Mouse (Mus musculus) stomach, embryonic 16.5 days (tissue): ENCODE measurements at regions not wholly inside any gene's neighbourhood (a gene's known extent, or its start where the extent isn't known, plus 50 kb on each side); places are given as distances from the start of the nearest gene placed in this dataset.

Source experiments
- ATAC-seq: fragments of 200-750 bp; cut with Nextera tagmentation; 2 replicates; pipeline ENCODE4 v1.8.0; 2017; ENCODE audit warnings: moderate number of reproducible peaks, moderate TSS enrichment; ENCODE audit not compliant: insufficient read depth, low FRiP score
- H3K27ac ChIP-seq: fragments of 300-500 bp; sonication (generic); 2 replicates; pipeline ENCODE4 v1.5.1; 2014; ENCODE audit warnings: low read length
- H3K27me3 ChIP-seq: fragments of 300-500 bp; sonication (generic); 2 replicates; pipeline ENCODE4 v1.6.1; 2014; ENCODE audit warnings: low read length, control low read depth, mixed read lengths; ENCODE audit not compliant: control insufficient read depth, insufficient read depth
- H3K36me3 ChIP-seq: fragments of 300-500 bp; sonication (generic); 2 replicates; pipeline ENCODE4 v1.6.1; 2014; ENCODE audit warnings: low read length; ENCODE audit not compliant: control insufficient read depth, insufficient read depth
- H3K4me1 ChIP-seq: fragments of 300-500 bp; sonication (generic); 2 replicates; pipeline ENCODE4 v1.6.1; 2014; ENCODE audit warnings: low read length, control low read depth, mixed read lengths; ENCODE audit not compliant: control insufficient read depth, insufficient read depth
- H3K4me2 ChIP-seq: fragments of 300-500 bp; sonication (generic); 2 replicates; pipeline ENCODE4 v1.6.1; 2014; ENCODE audit warnings: low read depth, low read length, mixed read lengths
- H3K4me3 ChIP-seq: fragments of 300-500 bp; sonication (generic); replicated peaks from 2 replicates; pipeline ENCODE4 v1.5.1; 2014; ENCODE audit warnings: mild to moderate bottlenecking, low read length
- H3K9ac ChIP-seq: fragments of 300-500 bp; sonication (generic); 2 replicates; pipeline ENCODE4 v1.6.1; 2014; ENCODE audit warnings: low read length
- H3K9me3 ChIP-seq: fragments of 300-500 bp; sonication (generic); replicated peaks from 2 replicates; pipeline ENCODE4 v1.6.1; 2016; ENCODE audit warnings: low read length, control low read depth; ENCODE audit not compliant: control insufficient read depth
- WGBS: fragments of 180-500 bp; shearing (Covaris S2); extraction: QIAGEN DNeasy Blood & Tissue Kit; methylation state at CpG from one replicate; pipeline ENCODE4 v1.1.7; 2014; 5-methylcytosine and 5-hydroxymethylcytosine counted together

GRCm38 (mm10) chr1:183905345-183906142 lies 107.6 kb upstream of the Dusp10 start:
- WGBS = 73% methylated on average over 11 of the region's 11 CpGs
- no peak for ATAC-seq
- Histone ChIP-seq H3K27me3 (no peaks in the 10 kb centered on the region), H3K27ac (no peak overlapping the region), H3K36me3 (no peaks in the 10 kb centered on the region), H3K9ac (no peak overlapping the region), H3K9me3 (no peaks in the 10 kb centered on the region), H3K4me2 (no peak overlapping the region), H3K4me1 (no peaks in the 10 kb centered on the region), H3K4me3 (no peak overlapping the region)

- 0 out of 2 replicates have a peak, but pooled peaks cover 3% of the 10 kb centered on the region for H3K9me3 ChIP-seq
- WGBS = 71% methylated on average over 3 of the region's 3 CpGs
These were observed 95.4 kb upstream of the Dusp10 start for GRCm38 (mm10) chr1:183917656-183918055.

DNA sequence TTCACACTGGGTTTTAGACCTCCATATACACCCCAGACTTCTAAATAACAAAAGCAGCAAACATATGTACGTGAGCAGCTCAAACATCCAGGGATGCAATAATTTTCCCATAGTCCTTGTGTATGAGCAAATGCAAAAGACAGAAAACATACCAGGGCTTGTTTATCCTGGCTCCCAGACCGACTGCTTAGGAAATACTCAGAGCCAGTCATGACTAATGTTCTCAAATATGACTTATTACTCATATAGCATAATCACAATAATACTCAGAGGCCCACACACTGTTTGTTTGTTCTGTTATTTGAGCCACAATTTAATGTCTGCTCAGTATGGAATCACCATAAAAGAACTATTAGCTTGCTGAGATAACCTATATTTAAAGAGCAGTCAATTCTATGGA lies 91.8 kb upstream of the Dusp10 start:
- Histone ChIP-seq H3K4me3 (no peak overlapping the region), H3K9me3 (0 out of 2 replicates have a peak, but pooled peaks cover 3% of the 10 kb centered on the region), H3K27ac (no peak overlapping the region), H3K4me1 (no peaks in the 10 kb centered on the region), H3K9ac (no peak overlapping the region), H3K4me2 (no peak overlapping the region), H3K27me3 (no peaks in the 10 kb centered on the region), H3K36me3 (no peaks in the 10 kb centered on the region)
- WGBS = 42% methylated on average over 2 of the region's 2 CpGs
- no peak for ATAC-seq

More at GRCm38 (mm10) chr1:183917656-183918055, 95.4 kb upstream of the Dusp10 start:
- no peak overlapping the region for H3K27ac ChIP-seq
- no peak overlapping the region for H3K4me2 ChIP-seq
- no peak overlapping the region for H3K4me3 ChIP-seq
- no peak overlapping the region for H3K9ac ChIP-seq
- no peaks in the 10 kb centered on the region for H3K27me3 ChIP-seq
- ATAC-seq = no peak
- no peaks in the 10 kb centered on the region for H3K4me1 ChIP-seq
- H3K36me3 ChIP-seq = no peaks in the 10 kb centered on the region

GRCm38 (mm10) chr1:183928539-183928938 lies 84.6 kb upstream of the Dusp10 start:
- Histone ChIP-seq H3K4me2 (no peak overlapping the region), H3K36me3 (no peaks in the 10 kb centered on the region), H3K27me3 (no peaks in the 10 kb centered on the region), H3K4me1 (0 out of 2 replicates have a peak, but pooled peaks cover 2% of the 10 kb centered on the region), H3K9me3 (no peaks in the 10 kb centered on the region), H3K27ac (no peak overlapping the region), H3K4me3 (no peak overlapping the region), H3K9ac (no peak overlapping the region)
- no peak for ATAC-seq
- WGBS = 80% methylated on average over 4 of the region's 4 CpGs

DNA sequence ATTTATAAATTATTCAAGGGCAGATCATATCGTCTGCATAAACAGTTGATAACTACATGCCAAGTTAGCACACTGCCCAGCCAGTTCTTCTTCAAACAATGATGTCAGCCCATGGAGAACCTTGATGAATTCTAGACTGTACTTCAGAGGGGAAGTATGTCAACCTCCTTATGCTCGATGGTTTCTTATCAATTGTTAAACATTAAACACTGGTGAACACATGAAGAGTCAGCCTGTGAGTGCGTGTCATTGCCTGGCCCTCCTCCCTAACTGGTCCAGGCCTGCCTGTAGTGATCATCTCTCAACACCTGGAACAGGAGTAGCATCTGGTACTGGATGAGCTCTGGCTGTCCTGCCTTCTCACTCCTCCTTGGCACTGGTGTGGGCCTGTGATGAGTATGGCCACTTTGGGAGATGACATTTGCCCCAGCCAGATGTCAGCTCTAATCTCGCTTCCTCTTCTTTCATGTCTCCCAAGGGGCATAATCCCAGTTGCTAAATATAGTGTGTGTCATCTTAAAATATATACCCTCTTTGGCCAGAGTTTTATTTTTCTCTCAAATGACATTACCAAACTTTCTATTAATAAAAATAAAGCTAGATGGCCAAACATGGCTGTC lies 82.6 kb upstream of the Dusp10 start:
- Histone ChIP-seq H3K36me3 (no peaks in the 10 kb centered on the region), H3K4me2 (no peak overlapping the region), H3K9me3 (no peaks in the 10 kb centered on the region), H3K27me3 (no peaks in the 10 kb centered on the region), H3K9ac (no peak overlapping the region), H3K27ac (no peak overlapping the region), H3K4me3 (no peak overlapping the region), H3K4me1 (0 out of 2 replicates have a peak, but pooled peaks cover 2% of the 10 kb centered on the region)
- 68% methylated on average over 4 of the region's 4 CpGs for WGBS
- ATAC-seq = no peak

GRCm38 (mm10) chr1:183931141-183931540 lies 82.0 kb upstream of the Dusp10 start:
- Histone ChIP-seq H3K4me1 (0 out of 2 replicates have a peak, but pooled peaks cover 2% of the 10 kb centered on the region), H3K4me3 (no peak overlapping the region), H3K27ac (no peak overlapping the region), H3K9ac (no peak overlapping the region), H3K9me3 (no peaks in the 10 kb centered on the region), H3K36me3 (no peaks in the 10 kb centered on the region), H3K27me3 (no peaks in the 10 kb centered on the region), H3K4me2 (no peak overlapping the region)
- ATAC-seq = no peak
- WGBS = 56% methylated on average over 3 of the region's 3 CpGs

- no peak overlapping the region for H3K4me3 ChIP-seq
- no peaks in the 10 kb centered on the region for H3K9me3 ChIP-seq
- H3K27me3 ChIP-seq = no peaks in the 10 kb centered on the region
- no peaks in the 10 kb centered on the region for H3K36me3 ChIP-seq
- no peak overlapping the region for H3K9ac ChIP-seq
- H3K4me1 ChIP-seq = 0 out of 2 replicates have a peak, but pooled peaks cover 2% of the 10 kb centered on the region
- 42% methylated on average over 2 of the region's 2 CpGs for WGBS
- ATAC-seq = no peak
- H3K27ac ChIP-seq = no peak overlapping the region
- no peak overlapping the region for H3K4me2 ChIP-seq
These were observed 79.3 kb upstream of the Dusp10 start for GRCm38 (mm10) chr1:183933845-183934244.

DNA sequence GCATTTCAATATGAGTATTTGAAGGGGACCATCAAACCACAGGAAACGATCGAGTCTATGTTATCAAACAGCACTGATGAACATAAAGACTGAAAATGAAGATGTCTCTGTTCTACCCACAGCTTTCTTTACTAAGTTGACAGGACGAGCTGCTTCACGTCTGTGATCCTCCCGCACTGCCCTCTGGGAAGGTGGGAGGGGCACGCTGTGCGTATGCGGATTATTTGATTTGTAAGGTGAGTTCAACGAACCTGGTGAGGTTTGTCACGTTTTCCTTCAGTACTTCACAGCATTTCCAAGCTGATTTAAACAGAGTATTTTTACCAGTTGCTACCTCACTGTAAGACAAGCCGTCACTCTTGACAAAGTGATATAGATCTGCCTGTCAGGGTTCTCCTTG lies 75.9 kb upstream of the Dusp10 start:
- no peak for ATAC-seq
- no peaks in the 10 kb centered on the region for H3K4me1 ChIP-seq
- H3K9ac ChIP-seq = no peak overlapping the region
- no peaks in the 10 kb centered on the region for H3K36me3 ChIP-seq
- H3K4me2 ChIP-seq = no peak overlapping the region
- no peaks in the 10 kb centered on the region for H3K27me3 ChIP-seq
- H3K4me3 ChIP-seq = no peak overlapping the region
- H3K27ac ChIP-seq = no peak overlapping the region
- 89% methylated on average over 11 of the region's 11 CpGs for WGBS
- no peaks in the 10 kb centered on the region for H3K9me3 ChIP-seq

- Histone ChIP-seq H3K9me3 (no peaks in the 10 kb centered on the region), H3K27ac (no peak overlapping the region), H3K27me3 (no peaks in the 10 kb centered on the region), H3K4me2 (no peak overlapping the region), H3K36me3 (no peaks in the 10 kb centered on the region), H3K4me1 (no peaks in the 10 kb centered on the region), H3K9ac (no peak overlapping the region), H3K4me3 (no peak overlapping the region)
- WGBS = 63% methylated on average over 6 of the region's 6 CpGs
- no peak for ATAC-seq
These were observed 74.7 kb upstream of the Dusp10 start for GRCm38 (mm10) chr1:183938361-183938760.
